Comparison of ENCODE assay signal across 19 mouse cellular contexts in genomic region chr7:132693561-132693960, GRCm38 (mm10).
DNase-seq lines count a peak whose midpoint lies in the region; ATAC-seq and TF ChIP-seq lines count a peak whose summit lies in the region.
"Had no signal": no experiment of that assay in that cellular context is flagged by ENCODE, and none has a peak within 500 bp of the region (broad histone marks: within the 10 kb centered on the region; RNA-seq: fewer than 3 reads in every experiment).

No protein-coding gene starts in this region.

- H3K27ac ChIP-seq in kidney, postnatal 0 days = peak overlapping the region; percentile 50; the same call in 1 of the 2 replicates
- H3K27ac ChIP-seq: embryonic facial prominence, embryonic 10.5 days; gastrocnemius, adult 2 months; heart, embryonic 13.5 days; hindbrain, embryonic 12.5 days had no signal

- TF ChIP-seq CTCF in kidney, postnatal 0 days (IDR thresholded peaks at IDR 0.05; ENCODE audit: low read depth) = no peak

- H3K4me2 ChIP-seq in kidney, postnatal 0 days (ENCODE audit: low read length) = no peak overlapping the region
- H3K4me2 ChIP-seq: heart, embryonic 13.5 days; hindbrain, embryonic 12.5 days had no signal

- no peaks in the 10 kb centered on the region for H3K9me3 ChIP-seq in kidney, postnatal 0 days (replicated peaks; ENCODE audit: low read length)
- H3K9me3 ChIP-seq: heart, embryonic 13.5 days had no signal

- WGBS in kidney, postnatal 0 days = 64% methylated on average over 2 of the region's 2 CpGs

- H3K4me1 ChIP-seq in kidney, postnatal 0 days (replicated peaks; ENCODE audit: insufficient read depth, low read length) = no peaks in the 10 kb centered on the region; the same call in 1 of the 2 replicates

- peak; percentile 67; the same call in 1 of the 2 replicates for ATAC-seq in kidney, postnatal 0 days (replicated peaks; ENCODE audit: low FRiP score, low read depth)
- ATAC-seq: forebrain, embryonic 14.5 days had no signal

- no peaks in the 10 kb centered on the region for H3K36me3 ChIP-seq in kidney, postnatal 0 days (ENCODE audit: insufficient read depth, low read length)
- H3K36me3 ChIP-seq: hindbrain, embryonic 12.5 days had no signal

- DNase-seq in kidney, adult 11 months = peak; percentile 86
- DNase-seq in kidney, adult 9 months = peak; percentile 77
- no peak for DNase-seq in kidney, postnatal 0 days (ENCODE audit: low spot score)
- peak; percentile 80 to 82 for DNase-seq in kidney, postnatal 36 days
- no peak for DNase-seq in layer of hippocampus, adult 11-12 months (ENCODE audit: low spot score)
- no peak for DNase-seq in urinary bladder, postnatal 36 days (ENCODE audit: low spot score in 2 of 2)
- no peak for DNase-seq in right cerebral cortex, adult 2 months (ENCODE audit: low spot score in 2 of 2)
- no peak for DNase-seq in lung, postnatal 4 days
- DNase-seq: adrenal gland, postnatal 14 days; cerebellum, adult 18-20 months; cerebellum, adult 9-11 months; gastrocnemius, adult 2 months; gastrocnemius, postnatal 25 days; heart, postnatal 36 days had no signal

- no peak overlapping the region for H3K9ac ChIP-seq in kidney, postnatal 0 days (ENCODE audit: low read depth, low read length)
- H3K9ac ChIP-seq: heart, embryonic 13.5 days; hindbrain, embryonic 12.5 days had no signal

- no peak overlapping the region for H3K4me3 ChIP-seq in kidney, postnatal 0 days (replicated peaks; ENCODE audit: low read depth, low read length)
- H3K4me3 ChIP-seq: embryonic facial prominence, embryonic 10.5 days; forebrain, embryonic 10.5 days; gastrocnemius, adult 2 months; heart, embryonic 13.5 days; hindbrain, embryonic 12.5 days had no signal

- H3K27me3 ChIP-seq in kidney, postnatal 0 days (ENCODE audit: insufficient read depth, low read length) = no peaks in the 10 kb centered on the region
- H3K27me3 ChIP-seq: heart, embryonic 13.5 days; hindbrain, embryonic 12.5 days had no signal

Comparison
In these comparisons a context has a peak if more than half of its experiments do, and no peak if none do; other contexts are left out.
1. DNase-seq: peak in kidney, adult 11 months (single experiment), kidney, adult 9 months (single experiment) and kidney, postnatal 36 days (2 of 2); none in kidney, postnatal 0 days (single experiment), layer of hippocampus, adult 11-12 months (single experiment), urinary bladder, postnatal 36 days (0 of 2), right cerebral cortex, adult 2 months (0 of 2) and lung, postnatal 4 days (0 of 2).